Mouse (Mus musculus): ENCODE data around the gene Hmx1.

Hmx1 gene

DNA sequence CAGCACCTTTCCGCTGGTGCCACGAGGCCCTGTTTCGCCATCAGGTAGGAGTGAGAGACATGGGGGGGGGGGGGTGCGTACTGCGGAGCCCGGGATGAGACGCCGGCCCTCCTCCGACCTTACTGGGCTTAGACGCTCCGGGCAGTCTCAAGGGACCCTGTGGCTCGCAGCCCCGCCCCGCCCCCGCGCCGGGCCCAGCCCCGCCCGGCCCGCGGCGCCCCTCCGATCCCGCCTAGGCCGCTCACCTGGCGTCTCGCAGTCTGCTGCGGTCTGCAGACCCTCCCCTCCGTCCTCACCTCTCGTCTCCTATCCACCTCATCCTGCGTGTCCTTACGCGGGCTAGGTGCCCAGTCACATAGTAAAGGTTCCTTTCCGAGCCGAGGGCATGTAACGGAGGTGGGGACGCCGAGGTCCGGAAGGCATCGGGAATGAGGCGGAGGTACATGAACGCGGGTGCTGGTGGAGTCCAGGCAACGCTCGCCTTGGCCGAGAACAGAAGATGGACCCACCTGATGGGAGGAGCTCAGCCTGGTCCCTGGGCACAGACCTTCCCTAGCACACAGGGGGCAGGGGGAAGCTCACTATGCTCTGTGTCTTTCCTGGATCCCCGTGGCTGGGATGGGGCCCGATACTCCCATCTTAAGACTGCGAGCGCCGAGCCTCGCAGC is 8.9 kb downstream of the Hmx1 start:
- in situ Hi-C loops (cut with MboI, MseI): no loop called here

DNA sequence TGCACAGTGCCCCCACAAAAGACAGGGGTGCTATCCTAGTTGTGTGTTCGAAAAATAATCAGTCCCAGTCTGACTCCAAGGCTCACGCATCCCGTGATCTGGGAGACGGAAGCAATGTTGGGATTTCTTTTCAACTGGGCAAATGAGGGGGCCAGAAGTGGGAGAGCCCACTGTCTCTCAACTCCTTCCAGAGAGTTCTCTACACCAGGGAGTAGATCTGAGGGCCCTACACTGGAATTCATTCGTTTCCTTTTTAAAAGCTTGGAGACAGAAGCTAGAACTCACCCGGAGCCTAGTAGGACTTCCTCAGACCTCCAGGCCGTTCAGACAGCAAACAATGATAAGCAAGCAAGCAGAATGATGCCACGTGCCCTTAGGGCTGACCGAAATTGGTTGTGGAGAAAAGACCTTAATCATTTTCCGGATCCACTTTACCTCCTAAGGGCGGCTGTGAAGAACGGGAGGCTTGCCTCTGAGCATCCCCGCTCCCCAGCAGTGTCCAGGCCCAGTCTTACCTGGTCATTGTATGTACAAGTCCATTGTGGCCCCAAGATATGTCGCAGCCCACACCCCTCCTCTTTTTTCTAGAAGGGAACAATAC is 9.5 kb downstream of the Hmx1 start:
- in situ Hi-C loops (cut with MboI, MseI): no loop called here

DNA sequence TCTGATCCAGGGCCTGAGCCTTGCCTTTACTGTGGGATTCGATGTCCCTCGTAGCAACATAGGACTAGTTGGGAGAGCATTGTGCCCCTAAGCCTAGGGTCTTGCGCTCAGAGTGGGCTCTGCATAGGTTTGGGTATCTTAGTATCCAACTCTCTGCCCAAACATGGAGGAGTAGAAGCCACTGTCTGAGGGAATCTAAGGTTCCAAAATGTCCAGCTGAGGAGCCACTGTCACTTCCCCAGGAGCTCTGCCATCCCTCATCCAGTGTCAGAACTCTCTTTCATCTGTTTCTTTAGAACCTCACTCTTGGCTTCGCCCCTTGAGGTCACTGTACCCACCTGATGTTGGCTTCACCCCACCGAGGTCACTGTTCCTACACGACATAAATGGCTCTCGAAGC is 10.2 kb downstream of the Hmx1 start:
- in situ Hi-C loops (cut with MboI, MseI): no loop called here

DNA sequence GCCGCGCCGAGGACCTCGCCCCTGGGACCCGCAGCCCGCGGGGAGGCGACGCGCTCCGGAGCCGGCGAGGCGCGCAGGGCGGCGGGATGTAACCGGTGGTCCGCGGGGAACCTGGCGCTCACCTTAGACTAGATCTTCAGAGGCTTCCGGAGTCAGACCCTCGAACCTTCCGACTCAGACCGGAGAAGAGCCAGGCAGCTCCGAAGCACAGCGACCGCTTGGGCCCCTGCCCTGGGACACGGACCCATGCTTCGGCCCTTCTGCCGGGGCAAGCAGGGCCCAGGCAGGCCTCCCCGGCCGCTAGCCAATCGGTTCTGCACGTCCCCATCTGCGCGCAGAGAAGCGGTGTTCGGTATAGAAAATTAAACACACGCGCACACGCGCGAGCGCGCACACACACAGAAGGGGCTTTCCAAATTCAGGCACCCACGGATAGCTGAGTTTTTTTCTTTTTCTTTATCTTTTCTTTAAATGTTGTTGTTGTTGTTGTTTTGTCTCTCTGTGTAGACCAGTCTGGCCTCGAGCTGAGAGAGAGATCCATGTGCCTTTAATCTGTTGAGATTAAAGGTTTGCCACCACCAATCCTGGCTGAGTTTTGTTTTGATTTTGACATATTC is 10.9 kb downstream of the Hmx1 start:
- in situ Hi-C loops (cut with MboI, MseI): no loop called here

DNA sequence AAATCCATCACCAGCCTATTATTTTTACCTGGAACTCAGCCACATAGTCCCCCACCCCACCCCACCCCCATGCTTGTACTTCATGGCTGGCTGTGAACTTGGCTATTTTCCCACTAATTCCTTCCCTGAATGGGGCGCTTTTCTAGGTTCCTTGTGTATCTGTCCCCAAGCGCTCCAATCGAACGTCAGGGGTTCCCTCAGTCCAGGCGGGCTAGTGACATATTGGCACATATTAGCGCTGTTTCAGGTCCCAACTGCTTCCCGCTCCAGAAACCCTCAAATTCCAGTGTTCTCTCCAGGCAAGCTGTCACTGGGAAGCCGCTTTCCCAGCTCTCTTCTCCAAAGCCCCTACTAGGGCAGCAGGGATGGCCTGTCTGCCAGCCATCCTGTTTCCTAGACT is 12.3 kb downstream of the Hmx1 start:
- in situ Hi-C loops (cut with MboI, MseI): no loop called here

DNA sequence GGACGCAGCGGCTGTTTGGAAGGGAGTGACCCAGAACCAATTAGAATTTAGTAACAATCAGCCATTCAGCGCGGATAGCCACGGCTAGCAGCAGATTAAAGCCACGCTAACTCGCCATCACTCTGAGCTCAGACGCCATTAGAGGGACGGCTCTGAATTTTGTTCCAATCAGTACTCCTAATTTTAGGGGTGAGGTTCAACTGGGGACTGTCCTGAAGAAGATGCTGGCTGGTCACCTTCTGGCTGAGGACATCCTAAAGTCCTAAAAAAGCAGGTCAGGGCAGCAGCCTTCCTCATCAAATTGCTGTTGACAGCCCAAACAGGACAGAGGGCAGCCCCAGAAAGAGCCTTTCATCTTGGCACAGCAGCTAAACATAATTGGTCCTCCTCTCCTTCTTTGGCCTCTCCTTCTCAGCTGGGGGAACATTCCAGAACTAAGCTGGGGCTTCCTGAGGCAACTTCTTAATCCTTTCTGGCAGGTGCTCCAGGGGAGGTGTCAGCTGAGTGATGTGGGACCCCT is 18.6 kb downstream of the Hmx1 start:
- in situ Hi-C loops (cut with MboI, MseI): no loop called here

DNA sequence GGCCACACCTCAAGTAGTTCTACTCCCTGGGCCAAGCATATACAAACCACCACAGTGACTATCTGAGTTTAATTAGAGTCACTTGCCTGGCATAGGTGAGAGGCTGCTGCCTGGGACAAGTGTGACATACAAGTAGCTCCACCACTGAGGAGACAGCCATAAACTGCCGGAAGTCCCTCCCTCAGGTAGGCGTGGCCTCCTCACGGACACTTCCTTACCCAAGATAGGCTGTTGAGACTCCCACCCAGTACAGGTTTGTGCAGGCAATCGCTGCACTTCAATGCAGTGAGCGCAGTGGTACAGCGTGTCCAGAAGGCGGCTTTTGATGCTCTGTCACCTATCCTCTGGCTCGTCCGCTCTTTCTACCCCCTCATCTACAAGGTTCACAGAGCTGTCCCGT is 22.1 kb downstream of the Hmx1 start:
- in situ Hi-C loops (cut with MboI, MseI): no loop called here

DNA sequence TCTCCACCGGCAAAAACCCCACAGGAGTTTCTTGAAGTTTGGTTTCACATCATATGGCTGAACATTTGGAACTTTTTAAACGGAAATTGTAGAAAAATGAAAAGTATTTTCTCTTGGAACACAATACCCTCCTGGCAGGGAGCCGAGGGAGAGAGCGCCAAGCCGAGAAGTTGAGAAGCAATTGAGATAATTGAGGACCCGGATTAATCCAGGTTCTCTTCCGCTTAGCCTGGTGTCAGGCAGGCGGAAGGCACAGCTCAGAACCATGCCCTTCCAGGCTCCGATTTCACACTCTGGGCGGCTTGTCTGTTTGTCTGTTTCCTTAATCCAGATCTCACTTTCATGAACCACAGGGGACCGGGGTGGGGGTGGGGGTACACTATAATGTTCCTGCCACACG is 23.9 kb downstream of the Hmx1 start:
- in situ Hi-C loops (cut with MboI, MseI): no loop called here

DNA sequence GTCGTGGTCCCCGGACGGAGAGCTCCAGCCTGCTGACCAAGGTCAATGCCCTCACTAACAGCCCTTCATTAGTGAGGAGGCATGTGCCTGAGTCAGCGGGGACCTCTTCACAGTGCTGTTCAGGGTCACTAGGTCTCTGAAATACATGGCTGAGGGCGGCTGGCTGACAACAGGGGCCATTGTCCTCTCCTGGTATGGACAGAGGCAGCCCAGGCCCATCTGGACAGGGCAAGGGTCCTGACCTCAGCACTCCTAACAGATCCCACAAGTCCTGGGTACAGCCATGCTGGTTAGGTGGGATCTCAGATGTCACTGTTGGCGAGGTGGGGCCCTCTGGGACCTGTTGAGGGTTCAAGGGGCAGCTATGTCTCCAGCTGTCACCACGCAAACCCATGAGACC is 28.8 kb downstream of the Hmx1 start:
- in situ Hi-C loops (cut with MboI, MseI): no loop called here

DNA sequence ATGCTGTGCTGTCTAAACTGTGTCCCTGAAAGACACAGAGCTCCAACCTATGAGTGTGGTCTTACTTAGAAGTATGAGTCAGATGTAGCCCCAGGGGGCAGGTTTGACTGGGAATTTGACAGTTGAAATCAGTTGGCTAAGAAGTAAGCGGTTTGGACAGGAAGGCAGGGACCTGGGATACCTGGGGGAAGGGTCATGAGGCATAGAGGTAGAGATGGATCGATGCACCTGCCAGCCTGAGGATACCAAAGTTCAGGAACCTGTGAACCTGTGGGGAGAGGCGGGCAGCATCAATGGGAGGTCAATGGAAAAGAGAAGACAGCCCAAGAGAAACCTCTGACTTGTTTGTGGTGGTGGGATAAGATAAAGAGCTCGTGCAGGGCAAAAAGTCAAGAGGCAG is 32.7 kb downstream of the Hmx1 start:
- in situ Hi-C loops (cut with MboI, MseI): no loop called here

DNA sequence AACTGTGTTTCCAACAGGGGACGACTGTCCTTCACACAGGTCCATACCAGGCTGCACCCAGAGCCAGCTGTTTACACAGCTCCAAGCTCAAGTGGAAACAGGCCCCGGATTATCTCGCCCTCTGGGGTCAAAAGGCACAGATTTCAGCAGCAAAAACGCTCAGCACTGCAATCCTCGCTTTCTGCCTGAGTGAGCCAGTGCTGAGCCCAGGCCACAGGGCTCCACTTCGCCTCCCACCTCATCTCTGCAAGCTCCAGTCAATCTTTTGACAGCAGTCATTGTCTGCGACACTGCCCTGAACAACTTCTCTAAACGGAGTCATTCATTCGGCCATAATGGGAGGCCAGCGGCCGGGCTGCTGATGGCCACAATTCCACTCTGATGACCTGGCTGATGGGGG is 36.3 kb downstream of the Hmx1 start:
- in situ Hi-C loops (cut with MboI, MseI): no loop called here

DNA sequence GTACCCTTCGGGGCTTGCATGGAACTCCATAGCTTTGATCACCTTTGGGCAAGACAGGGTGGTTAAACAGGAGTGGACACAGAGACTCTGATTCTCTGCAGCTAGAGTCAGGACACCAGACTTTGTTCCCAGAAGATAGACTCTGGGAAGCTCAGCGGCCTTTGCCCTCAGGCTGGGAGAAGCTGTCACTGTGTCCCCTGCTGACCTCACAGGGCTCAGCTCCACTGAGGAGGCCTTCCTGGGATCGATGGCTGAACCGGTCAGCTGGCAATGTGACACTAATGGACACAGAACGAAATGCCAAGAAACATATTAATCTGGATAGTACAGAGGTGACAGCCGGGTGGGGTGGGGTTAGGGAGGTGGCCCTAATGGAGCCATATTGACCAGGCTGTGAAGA is 39.0 kb downstream of the Hmx1 start:
- in situ Hi-C loops (cut with MboI, MseI): no loop called here

DNA sequence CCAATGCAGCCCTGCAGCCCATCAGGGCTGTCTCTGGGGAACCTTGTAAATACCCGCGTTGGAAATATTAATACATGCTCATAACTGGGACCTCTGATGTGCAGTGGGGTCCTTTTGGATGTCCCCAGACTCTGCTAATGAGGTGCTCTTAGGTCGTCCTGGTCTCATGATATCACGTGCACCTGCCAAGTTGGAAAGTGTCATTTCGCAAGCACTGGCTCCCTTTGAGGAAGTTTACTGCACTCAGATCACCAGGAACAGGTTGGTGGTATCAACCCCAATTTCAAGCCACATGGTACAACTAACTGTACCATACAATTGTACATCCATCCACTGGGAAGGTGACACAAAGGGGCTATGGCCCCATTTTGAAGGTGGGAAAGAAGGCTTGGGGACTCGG is 39.5 kb downstream of the Hmx1 start:
- in situ Hi-C loops (cut with MboI, MseI): no loop called here

DNA sequence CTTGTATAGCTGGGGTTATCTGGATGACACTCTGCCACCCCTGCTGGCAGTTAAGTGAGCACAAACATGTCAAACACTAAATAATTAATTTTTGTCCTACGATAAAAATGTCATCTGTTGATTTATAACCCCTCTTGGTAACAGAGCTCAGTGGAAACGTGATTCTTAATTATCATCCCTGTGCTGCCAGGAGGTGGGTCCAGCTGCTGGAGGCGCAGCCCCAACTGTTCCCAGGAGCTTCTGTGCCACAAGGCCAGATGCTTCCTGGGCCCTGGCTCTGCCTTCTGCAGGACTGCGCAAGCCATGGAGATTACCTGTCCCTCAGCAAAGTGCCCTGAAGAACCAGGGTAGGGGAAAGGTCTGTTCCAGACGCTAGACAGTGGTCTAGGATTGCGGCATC is 43.2 kb downstream of the Hmx1 start:
- in situ Hi-C loops (cut with MboI, MseI): no loop called here

DNA sequence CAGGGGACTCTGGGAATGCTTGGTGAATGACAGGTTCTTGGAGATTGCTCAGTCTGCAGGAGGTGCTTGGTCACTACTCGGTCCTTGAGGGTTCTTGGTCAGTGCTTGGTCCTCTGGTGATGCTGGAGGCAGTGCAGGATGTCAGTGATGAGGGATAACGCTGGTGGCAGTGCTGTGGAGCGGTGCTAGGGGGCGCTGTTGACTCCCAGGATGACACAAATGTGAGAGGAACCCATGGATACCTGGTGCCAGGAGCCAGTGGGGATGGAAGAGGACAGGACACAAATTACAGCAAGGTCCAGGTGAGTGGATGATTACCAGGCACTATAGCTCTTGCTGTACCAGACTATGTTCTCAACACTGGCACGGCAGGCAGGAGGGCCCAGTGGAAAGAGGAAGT is 45.1 kb downstream of the Hmx1 start:
- in situ Hi-C loops (cut with MboI, MseI): no loop called here

DNA sequence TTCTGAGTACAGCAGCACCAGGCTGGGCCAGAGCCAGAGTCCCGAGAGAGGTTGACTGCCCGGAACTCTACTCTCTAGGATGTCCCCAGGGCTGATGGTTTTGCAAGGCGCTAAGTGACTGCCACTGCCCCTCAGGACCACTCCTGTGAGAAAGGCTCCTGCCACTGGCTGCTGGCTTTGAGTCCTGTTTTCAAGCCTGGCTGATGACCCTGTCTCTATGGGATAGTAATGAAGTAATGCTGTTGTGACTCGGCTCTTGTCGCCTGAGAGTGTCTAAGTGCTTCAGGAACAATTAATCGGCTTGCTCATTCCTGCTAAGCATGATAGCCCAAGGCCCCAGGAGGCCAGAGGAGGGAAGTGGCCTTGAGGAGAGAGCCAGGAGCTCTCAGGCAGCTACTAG is 45.8 kb downstream of the Hmx1 start:
- in situ Hi-C loops (cut with MboI, MseI): no loop called here

DNA sequence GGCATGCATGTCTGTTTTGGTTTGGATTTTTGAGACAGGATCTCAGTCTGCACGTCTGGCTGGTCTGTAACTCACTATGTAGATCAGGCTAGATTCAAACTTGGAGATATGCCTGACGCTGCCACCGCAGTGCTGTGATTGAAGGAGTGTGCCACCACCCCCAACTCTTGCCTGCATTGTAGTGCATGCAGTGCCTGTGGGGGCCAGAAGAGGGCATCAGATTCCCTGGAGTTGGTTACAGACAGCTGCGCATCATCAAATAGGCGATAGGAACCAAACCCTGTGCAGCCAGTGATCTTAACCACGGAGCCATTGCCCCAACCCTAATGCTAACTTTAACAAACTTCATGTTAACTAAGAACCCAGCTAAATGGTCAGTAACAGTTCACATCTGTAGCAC is 49.9 kb downstream of the Hmx1 start:
- in situ Hi-C loops (cut with MboI, MseI): no loop called here

DNA sequence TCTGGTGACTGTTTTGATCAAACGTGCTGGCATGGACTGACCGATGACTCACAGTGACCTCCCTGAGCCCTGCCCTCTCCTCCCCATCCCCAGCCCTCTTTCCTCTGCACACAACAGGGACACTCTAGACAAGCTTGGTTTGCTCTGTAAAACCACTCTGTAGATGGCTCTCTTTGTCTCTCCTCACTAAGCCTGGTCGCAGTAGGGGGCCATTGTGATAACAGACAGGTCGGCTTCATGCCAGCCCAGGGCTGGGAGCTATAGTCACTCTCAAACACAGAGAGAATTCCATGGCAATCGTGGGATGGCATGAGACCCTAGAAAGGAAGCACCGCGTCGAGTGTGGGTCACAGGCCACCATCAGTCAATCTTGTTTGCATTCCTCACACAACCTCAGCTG is 51.6 kb downstream of the Hmx1 start:
- in situ Hi-C loops (cut with MboI, MseI): loop anchor here (10.0 kb wide), 1 partner anchor 1916 kb away; no protein-coding TSS in a partner anchor

DNA sequence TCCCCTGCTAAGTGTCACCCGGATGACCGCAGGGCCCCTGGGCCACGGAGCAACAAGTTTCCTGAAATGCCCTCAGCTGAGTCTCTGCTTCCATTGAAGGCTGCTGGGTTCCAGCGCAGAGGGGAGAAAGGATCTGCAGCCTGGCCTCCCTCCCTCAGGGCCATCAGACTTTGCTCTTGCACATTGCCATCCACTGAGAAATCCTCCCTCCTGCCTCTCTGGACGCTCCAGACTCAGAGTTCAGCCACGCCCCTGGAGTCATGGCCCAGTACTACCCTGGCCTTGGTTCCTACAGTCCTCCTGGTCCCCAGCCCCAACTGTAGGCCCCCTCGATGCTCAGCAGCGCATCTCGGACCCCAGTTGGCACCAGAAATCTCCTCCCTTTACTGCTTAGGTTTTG is 52.5 kb downstream of the Hmx1 start:
- in situ Hi-C loops (cut with MboI, MseI): loop anchor here (10.0 kb wide), 1 partner anchor 1917 kb away; no protein-coding TSS in a partner anchor

DNA sequence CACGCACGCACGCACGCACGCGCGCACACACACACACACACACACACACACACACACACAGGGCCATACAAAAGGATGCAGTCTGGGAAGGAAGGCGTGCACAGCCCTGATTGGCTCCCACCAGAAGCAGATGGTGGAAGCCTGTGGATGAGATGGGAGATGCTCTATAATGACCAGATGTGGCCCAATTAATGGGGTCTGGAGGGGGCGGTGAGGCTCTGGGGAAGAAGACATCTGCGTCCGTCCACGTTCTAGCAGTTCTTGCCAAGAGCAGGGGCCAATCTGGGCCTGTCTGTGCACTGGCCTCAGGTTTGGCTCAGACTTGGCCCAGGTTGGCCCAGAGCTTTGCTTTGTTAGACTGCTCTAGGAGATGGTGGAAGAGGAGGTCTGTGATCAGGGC is 55.8 kb downstream of the Hmx1 start:
- in situ Hi-C loops (cut with MboI, MseI): loop anchor here (10.0 kb wide), 1 partner anchor 1920 kb away; no protein-coding TSS in a partner anchor

DNA sequence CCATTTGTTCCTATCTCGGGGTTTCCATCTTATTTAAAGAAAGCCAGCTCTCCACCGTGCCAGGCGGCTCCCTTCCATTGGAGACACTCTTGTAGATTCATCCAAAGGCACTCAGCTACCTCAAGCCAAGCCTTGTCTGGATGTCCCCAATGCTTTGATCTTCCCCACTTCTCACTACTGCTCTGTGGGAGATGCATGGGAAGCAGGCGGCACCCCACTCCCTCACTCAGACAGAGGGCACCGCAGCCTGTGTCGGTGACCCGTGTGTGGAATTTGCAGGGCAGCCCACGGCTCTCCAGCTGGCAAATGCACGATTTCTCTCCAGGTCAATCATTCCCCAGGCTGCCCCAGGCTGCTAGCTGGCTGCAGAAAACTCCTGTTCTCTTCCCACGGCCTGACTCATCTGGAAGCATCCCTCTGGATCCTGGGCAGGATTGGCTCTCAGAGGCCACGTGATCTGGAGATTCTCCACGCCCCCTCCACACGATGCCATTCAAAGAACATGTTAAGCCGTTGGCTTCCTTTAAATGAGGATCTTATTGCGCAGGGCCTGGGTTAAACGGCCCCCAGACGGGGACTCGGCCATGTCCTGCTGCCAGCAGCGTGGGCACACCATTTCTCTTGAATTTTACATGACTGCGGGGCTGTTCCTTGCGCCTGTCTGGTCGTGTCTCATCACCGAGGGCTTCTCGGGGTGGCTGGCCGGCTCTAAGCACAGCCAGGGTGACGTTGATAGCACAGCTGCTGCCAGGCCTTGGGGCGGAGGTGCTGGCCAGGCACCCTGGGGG is 58.9 kb downstream of the Hmx1 start:
- in situ Hi-C loops (cut with MboI, MseI): loop anchor here (10.0 kb wide), 1 partner anchor 1923 kb away; no protein-coding TSS in a partner anchor
